Mouse (Mus musculus) cerebellum, adult (tissue): ENCODE data around the gene Olfr98.
A peak's percentile ranks its signal among the peaks of the same experiment; 100 is the strongest.
"Not testable (repeated sequence)": the region's sequence is repeated elsewhere in the genome, so short reads cannot be mapped to it uniquely, and the experiment has no call there.

Source experiments
- ATAC-seq: cut with Nextera tagmentation; 2 replicates; pipeline ENCODE4 v1.9.2; 2017; ENCODE audit warnings: mild to moderate bottlenecking, moderate library complexity, mixed read lengths; ENCODE audit not compliant: insufficient number of reproducible peaks, low FRiP score, low TSS enrichment

Olfr98 gene

DNA sequence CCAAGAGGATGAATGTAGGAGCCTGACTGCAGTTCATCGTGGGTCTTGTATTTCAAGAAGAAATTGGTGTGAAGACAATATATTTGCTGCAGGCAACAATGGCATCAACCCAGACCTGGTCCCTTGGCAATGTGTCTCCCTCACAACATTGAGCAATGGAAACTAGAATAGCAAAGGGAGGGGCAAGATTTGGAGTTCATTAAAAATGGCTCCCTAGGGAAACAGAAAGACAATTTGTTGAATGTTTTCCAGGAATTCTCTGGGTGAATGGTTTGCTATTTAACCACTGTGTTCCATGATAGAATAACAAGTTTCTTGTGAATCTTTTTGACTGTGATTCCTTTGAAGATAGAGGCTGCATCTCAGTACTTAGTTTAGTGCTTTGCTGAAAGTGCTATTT is at the start of gene Olfr98:
Gene Olfr98, minus strand, starts transcription at position 124 of the 400 bp plus-strand sequence.
- ATAC-seq: no peak

DNA sequence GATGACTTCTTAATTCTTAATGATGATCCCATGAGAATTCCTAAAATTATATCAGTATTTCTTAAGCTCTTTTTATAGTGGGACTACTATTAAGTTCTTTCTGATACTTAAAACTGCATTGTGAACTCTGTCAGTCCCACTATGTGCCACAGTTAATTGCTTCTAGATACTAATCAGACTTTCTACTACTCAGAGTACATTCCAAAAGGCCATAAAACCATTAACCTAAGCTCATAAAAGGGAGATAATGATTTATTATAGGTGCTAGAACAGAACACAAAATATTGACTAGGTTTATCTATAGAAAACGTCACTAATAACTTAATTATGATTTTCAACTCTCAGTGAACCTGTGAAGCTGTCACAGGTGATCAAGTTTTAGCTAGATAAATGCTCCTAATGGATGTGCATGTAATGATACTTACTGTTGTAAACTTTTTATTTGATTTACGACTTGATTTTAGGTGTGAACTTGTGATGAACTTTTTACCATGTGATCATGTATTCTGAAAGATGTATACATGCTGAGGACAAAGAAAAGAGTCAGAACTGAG is 46.7 kb upstream of the Olfr98 start:
- ATAC-seq: no peak

DNA sequence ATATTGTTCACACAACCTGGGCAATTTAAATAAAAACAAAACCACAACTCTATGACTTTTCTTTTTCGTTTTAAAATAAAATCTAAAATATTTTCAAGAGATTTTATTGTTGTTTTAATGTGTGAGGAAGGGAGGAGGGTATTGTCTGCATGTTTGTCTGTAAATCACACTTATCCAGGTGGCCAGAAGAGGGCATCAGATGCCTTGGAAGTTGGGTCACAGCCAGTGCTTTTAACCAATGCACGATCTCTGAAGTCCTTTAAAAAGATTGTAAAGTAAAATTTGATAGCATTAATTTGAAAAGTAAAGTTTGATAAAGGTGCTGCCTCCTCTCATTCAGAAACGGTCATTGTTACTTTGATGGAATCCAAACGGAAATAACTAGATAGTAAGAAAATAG is 44.9 kb upstream of the Olfr98 start:
- ATAC-seq: no peak

DNA sequence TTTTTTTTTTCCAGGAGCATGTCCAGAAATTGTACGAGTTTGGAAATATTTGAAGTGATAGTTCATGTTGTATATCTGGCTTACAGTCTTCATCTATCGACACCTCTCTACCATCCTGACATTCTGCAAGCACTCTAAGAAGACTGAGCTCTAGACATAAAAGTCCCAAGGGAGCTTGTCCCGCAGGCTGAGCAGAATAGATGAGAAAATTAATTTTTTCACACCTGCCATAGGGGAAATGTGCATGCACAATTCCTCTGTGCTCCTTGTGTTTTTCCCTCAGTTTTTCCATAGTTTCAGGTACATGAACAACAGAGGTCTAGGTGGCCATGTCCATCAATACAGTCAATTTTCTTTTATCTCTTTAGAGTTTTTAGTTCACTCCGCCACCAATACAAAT is 40.7 kb upstream of the Olfr98 start, which contains the start of gene Olfr101:
Gene Olfr101, minus strand, starts transcription at position 101 of the 400 bp plus-strand sequence.
- no peak for ATAC-seq

DNA sequence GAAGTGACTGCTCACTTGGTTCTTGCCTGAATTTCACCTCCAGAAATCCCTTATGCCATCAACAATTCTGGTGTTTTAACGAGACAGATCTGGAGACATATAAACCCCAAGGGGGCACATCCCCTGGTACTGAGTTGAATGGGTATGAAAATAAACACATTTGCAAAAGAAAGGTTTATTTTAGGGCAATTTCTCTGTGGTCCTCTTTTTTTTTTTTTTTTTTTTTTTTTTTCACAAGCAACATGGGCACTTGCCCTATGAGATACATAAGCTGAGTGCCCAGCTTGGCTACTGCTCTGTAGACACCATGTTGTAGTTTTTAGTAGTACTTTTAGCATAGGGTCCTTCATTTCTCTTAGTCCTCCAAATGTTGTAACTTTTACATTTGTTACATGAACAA is 19.8 kb upstream of the Olfr98 start, which contains the start of gene Olfr99:
Gene Olfr99, minus strand, starts transcription at position 101 of the 400 bp plus-strand sequence.
- no peak for ATAC-seq

DNA sequence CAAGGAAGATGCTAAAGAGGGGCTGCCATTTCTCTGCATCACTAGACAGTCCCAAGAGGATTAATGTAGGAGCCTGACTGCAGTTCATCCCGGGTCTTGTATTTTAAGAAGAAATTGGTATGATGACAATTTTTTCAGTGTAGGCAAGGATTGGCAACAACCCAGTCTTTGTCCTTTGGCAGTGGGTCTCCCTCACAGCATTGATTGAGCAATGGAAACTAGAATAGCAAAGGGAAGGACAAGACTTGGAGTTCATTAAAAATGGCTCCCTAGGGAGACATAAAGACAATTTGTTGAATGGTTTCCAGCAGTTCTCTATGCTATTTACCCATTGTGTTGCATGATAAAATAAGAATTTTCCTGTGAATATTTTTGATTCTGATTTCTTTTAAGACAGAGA is 16.8 kb upstream of the Olfr98 start:
- no peak for ATAC-seq

DNA sequence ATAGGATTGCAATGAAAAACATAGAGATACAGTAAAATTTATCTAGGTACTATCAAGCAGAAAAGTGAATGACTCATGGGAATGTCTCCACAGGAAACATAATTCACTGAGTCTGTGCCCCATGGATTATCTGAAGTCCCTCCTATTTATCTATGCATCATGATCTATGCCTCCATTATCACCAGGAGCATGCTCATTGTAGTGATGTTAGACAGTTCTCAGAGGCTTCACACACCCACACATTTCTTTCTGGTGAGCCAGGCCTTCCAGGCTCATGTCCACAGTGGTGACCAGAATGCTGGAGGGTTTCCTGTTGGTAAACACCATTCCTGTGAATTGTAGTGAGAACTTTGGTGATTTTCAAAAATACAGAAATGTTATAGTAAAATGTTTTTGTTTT is 13.0 kb upstream of the Olfr98 start:
- ATAC-seq: no peak

DNA sequence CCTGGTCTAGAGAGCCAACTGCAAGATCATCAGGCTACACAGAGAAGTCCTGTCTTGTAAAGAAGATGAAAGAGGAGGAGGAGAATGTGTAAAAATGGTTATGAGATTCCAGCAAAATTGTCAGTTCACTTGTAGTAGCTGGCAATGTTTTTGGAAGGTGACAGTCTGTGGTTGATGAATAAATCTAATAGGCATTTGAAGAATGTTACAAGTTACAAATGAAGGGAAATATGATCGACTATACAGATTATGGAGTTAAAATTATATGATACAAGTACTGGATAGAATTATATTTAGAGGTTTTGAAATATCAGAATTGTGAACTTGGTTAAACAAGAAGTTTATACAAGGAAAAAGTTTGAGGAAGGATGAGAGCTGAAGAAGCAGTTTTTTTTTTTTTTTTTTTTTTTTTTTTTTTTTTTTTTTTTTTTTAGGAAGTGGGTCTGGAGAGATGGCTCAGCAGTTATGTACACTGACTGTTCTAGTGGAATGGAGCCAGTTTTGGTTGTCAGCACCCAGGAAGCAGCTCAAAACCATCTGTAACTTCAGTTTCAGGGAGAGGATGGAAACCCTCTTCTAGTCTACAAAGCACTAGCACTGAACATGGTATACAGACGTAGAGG is 12.2 kb upstream of the Olfr98 start:
- ATAC-seq: no peak

DNA sequence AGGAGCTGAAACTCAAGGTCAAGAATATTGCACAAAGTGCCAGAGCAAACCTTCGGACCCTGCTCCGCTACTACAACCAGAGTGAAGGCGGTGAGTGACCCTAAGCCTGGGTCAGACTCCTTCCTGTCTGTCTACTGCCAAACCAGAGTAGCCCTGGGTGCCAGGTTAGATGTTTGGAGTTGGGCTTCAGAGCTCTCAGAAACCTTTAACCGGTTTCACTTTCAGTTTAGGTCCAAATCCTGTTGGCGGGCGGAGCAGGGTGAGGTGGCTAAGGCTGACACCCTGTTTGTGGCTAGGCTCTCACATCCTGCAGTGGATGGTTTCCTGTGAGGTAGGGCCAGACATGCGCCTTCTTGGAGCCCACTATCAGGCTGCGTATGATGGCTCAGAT is 7.1 kb upstream of the Olfr98 start:
- no peak for ATAC-seq

DNA sequence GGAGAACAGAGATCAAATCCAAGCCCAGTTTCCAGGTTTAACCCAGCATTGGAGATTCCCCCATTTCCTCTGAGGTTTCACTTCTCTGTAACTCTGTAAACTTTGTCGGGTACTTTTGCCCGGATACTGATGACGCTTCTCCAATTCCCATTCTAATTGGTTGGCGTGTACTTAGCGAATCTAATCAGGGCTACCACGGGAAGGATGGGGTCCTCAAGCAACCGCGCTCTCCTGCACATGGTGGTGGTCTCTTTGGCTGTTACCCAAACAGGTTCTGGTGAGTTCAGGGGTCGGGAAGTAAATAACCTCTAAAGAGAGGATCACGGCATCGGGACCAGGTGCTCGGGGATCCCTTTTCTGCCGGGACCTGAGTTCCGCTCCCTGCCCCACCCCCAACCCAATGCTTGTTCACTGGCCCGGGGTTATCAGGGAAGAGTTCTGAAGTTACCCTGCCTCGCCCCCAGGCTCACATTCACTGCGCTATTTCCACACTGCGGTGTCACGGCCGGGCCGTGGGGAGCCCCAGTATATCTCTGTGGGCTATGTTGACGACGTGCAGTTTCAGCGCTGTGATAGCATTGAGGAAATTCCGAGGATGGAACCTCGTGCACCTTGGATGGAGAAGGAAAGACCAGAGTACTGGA is 6.6 kb upstream of the Olfr98 start, which contains the start of gene H2-M3:
Gene H2-M3, plus strand, starts transcription at position 163 of the 644 bp plus-strand sequence.
- peak; percentile 79 for ATAC-seq

DNA sequence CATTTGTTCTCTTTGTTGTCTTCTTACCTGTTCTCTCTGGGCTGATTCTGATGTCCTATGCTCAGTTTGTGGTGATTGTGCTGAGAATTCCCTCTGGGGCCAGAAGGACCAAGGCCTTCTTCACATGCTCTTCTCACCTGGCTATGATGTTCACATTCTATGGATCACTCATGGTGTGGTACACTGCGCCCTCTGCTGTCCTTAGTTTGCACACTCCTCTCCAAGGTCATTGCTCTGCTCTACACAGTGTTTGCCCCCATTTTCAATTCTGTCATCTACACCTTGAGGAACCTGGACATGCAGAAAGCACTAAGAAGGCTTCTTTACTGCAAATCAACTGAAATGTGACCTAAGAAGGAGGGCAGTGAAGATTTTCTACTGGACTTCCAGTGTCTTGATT is 13.0 kb downstream of the Olfr98 start:
- no peak for ATAC-seq

DNA sequence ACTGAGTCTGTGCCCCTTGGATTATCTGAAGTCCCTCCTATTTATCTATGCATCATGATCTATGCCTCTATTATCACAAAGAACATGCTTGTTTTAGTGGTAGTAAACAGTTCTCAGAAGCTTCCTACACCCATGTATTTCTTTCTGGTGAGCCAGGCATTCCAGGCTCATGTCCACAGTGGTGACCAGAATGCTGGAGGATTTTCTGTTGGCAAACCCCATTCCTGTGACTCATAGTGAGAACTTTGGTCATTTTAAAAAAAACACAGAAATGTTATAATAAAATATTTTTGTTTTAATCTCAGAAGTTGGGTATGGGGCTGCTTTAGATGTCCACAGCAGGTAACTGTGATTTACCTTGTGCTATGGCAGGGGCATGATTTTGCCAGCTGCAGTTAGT is 14.1 kb downstream of the Olfr98 start:
- no peak for ATAC-seq

DNA sequence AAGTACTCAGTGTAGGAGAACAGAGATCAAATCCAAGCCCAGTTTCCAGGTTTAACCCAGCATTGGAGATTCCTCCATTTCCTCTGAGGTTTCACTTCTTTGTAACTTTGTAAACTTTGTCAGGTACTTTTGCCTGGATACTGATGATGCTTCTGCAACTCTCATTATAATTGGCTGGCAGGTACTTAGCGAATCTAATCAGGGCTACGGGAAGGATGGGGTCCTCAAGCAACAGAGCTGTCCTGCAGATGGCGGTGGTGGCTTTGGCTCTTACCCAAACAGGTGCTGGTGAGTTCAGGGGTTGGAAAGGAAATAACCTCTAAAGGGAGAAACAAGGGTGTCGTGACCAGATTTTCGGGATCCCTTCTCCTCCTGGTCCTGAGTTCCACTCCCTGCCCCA is 16.8 kb downstream of the Olfr98 start:
- no peak for ATAC-seq

DNA sequence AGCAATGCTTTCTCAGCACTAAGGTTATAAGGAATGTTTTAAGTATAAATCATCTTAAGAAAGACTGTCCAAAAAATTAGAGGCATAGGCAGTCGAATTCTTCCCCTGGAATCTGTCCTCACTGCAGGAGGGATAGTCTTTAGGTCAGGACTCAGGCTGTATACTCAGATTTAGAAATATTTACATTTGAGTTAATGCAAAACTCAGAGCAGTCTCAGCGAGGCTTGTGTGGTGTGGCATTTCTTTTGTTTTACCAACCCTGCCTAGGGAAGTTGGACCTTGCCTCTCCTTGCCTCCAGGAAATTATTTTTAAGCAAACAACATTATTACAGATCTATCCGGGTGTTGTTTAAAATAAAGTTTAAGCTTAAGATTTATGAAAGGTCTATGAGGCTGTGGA is 21.4 kb downstream of the Olfr98 start:
- no peak for ATAC-seq

DNA sequence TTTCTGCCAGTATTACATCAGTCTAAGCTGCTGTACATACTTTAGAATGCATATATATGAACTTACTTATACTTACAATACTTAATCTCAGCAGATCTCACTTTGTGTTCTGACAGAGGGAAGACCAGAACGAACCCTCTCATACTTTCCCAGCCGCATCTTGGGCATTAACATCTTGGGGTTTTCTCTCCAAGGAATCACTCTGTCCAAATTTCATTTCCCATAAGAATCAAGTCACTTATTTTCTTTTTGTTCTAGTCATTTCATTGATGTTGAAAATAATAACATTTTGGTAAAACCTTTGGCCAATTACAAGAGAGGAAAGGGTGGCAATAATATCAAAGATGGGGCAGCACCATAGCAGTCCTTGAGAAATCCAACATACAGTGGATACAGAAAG is 26.3 kb downstream of the Olfr98 start, which contains the start of gene Olfr97:
Gene Olfr97, minus strand, starts transcription at position 101 of the 400 bp plus-strand sequence.
- not testable (repeated sequence) for ATAC-seq

DNA sequence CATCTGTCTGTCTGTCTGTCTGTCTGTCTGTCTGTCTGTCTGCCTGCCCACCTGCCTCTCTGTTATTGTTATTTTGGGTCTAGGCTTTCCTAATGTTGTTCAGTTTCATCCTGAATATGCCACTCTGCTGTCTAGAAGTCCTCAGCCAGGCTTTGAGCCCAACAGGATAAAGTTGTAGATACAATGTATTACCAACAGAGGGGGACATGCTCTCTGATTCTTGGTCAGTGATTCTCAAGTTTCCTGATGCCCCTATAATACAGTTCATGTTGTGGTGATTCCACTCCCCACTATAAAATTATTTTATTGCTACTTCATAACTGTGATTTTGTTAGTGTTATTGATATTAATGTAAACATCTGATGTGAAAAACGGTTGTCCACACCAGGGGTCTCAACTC is 41.7 kb downstream of the Olfr98 start:
- no peak for ATAC-seq

DNA sequence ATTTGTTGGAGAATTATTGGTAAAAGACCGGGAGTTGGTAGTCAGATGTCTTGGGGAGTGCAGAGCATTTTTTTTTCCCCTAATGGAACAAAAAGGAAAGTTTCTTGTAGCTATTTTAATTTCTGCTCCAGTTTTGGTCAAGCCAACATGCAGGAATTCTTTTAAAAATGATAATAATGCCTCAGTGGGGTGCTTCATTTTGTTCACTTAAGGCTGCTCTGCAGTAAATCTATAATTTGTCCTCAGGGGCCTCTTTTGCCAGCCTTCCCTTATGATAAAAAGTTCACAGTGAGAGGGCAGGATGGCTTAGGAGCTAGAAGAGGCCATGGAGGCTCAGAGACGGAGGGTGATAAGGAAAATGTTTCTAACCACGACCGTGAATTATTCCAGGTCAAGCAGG is 43.7 kb downstream of the Olfr98 start, which contains the start of gene Olfr96:
Gene Olfr96, plus strand, starts transcription at position 301 of the 400 bp plus-strand sequence.
- no peak for ATAC-seq

DNA sequence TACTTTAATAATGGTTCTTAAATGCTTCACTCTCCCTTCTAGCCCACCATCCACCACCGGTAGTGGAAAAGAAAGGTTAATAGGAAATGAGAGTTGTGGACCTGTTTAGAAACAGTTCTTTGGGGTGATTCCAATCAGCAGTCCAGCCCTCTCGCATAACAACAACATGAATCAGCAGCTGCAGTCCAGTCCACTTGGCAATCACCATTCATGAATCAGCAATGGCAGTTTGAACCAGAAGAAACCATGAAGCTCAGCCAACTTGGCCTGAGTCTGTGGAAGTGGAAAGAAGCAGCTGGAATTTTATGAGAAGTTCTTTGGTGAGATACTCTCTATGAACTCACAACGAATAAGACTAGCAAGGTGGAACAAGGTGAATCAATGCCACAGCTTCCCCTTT is 45.1 kb downstream of the Olfr98 start:
- no peak for ATAC-seq

DNA sequence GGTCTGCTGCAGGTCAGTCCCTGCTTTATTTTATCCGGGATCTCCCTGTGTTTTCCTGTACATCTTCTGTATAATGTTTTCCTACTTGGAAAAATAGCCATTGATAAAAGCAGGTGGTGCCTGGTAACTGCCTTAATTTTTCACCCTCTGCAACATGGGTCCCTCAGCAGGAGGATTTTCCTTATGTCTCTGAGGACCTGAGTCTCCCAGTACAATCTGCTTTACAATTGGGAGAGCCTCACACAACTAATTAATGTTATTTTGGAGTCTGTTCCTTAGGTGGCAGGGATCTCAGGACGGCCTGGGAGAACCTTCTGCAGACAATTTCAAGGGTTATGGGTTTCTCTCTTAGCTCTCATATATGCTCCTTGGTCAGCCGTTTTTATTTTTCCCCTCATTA is 50.5 kb downstream of the Olfr98 start, which contains the start of gene Olfr95:
Gene Olfr95, minus strand, starts transcription at position 101 of the 400 bp plus-strand sequence.
- no peak for ATAC-seq
